Mouse (Mus musculus) megakaryocyte, embryonic 14.5 days (primary cell): ENCODE results near the gene Lce1c. TPM values are rescaled to one million over a fixed set of nuclear protein-coding genes. Genes with fewer than 3 reads are reported as not detected.

Experiments
- H3K27me3 ChIP-seq: replicated peaks from 2 replicates; pipeline ENCODE3; 2012; ENCODE audit warnings: inconsistent platforms
- H3K36me3 ChIP-seq: replicated peaks from 2 replicates; pipeline ENCODE3; 2012; ENCODE audit warnings: low read length, inconsistent platforms, mixed read lengths
- H3K4me1 ChIP-seq: 2 replicates; pipeline ENCODE4 v1.6.1; 2012; ENCODE audit warnings: inconsistent platforms
- H3K4me3 ChIP-seq: replicated peaks from 2 replicates; pipeline ENCODE3; 2012; ENCODE audit warnings: moderate library complexity, mild to moderate bottlenecking, inconsistent platforms
- H3K9me3 ChIP-seq: 2 replicates; pipeline ENCODE4 v1.6.1; 2012; ENCODE audit warnings: inconsistent platforms
- FLI1 ChIP-seq: IDR thresholded peaks from 2 replicates; pipeline ENCODE4 v1.6.1; 2012; ENCODE audit warnings: low read length, inconsistent platforms, mixed read lengths
- GATA1 ChIP-seq: IDR thresholded peaks from 3 replicates; pipeline ENCODE4 v1.6.1; 2012; ENCODE audit warnings: mixed read lengths, low read length, inconsistent platforms, borderline replicate concordance
- polyA plus RNA-seq: library from polyadenylated mRNA; stranded (reverse); fragments of >175 nt; gene quantifications from 2 replicates; pipeline ENCODE4 v1.2.3, GENCODE M21; 2012; ENCODE audit warnings: low replicate concordance; ENCODE audit not compliant: insufficient read depth

Lce1c gene
- polyA plus RNA-seq, 1 experiment: not detected

DNA sequence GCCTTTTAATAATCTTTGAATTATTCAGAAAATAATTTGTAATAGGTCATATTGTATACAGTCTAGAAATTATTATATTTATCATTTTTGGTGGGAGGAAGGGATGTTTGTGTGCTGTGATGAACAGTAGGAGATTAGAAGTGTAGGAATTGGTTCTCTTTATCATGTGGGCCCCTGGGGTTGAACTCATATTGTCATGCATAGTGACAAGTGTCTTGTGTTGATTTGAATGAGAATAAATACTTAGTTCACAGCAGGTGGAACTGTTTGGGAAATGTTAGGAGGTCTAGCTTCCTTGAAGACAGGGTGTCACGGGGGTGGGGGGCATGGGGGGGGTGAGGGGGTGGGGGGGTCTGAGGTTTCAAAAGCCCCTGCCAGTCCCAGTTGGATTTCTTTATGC is 15.6 kb downstream of the Lce1c start:
- Histone ChIP-seq H3K27me3 (no peaks in the 10 kb centered on the region), H3K36me3 (no peaks in the 10 kb centered on the region), H3K4me1 (no peaks in the 10 kb centered on the region), H3K4me3 (no peak overlapping the region), H3K9me3 (no peaks in the 10 kb centered on the region)
- TF ChIP-seq GATA1 (no peak), FLI1 (no peak)

GRCm38 (mm10) chr3:92708974-92709373 is 29.9 kb downstream of the Lce1c start, which contains the start of gene Lce1e:
Gene Lce1e, minus strand, starts transcription at chr3:92709074.
- TF ChIP-seq GATA1 (no peak), FLI1 (no peak)
- Histone ChIP-seq H3K4me1 (no peaks in the 10 kb centered on the region), H3K36me3 (no peaks in the 10 kb centered on the region), H3K27me3 (no peaks in the 10 kb centered on the region), H3K4me3 (no peak within 1 kb of the TSS), H3K9me3 (no peaks in the 10 kb centered on the region)

DNA sequence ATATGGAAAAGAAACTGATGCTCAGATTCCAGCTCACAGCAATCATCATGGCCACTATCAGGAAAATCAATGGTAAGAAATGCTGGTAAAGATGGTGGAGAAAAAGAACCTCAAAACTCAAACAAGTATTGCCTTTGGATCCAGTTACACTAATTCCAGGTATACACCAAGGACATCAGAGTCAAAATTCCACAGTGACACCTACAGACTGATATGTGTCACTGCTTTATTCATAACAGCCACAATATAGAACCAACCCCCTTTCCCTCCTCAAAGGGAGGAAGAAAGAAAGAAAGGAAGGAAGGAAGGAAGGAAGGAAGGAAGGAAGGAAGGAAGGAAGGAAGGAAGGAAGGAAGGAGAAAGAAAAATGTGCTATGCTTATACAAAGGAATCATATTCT is 36.1 kb downstream of the Lce1c start:
- no peaks in the 10 kb centered on the region for H3K4me1 ChIP-seq
- TF ChIP-seq GATA1: no peak
- TF ChIP-seq FLI1: no peak

DNA sequence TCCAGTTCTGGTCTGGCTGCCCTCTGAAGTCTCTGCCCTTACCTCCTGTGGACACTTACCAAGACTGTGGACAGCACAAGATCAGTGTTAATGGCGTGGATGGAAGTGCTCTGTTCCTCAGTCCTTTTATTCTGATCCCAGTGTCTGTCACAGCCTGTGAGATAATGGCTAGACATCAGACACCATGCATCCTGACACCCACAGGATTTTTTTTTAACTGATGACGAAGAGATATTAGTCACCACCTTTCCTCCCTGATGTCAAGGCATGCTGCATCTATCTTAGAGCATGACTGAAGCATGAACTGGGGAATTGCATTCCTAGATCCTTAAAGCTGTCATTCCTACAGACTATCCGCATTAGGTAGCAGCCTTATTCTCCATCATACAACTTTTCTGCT is 41.2 kb downstream of the Lce1c start, which contains the start of gene Lce1f:
TSS of gene Lce1f (minus strand) at position 101 of the 400 bp plus-strand sequence.
- TF ChIP-seq GATA1: no peak
- no peak for TF ChIP-seq FLI1
- Histone ChIP-seq H3K9me3 (no peaks in the 10 kb centered on the region), H3K36me3 (no peaks in the 10 kb centered on the region), H3K4me3 (no peak within 1 kb of the TSS), H3K27me3 (no peaks in the 10 kb centered on the region), H3K4me1 (no peaks in the 10 kb centered on the region)

More for the DNA sequence above, 36.1 kb downstream of the Lce1c start:
- H3K9me3 ChIP-seq: no peaks in the 10 kb centered on the region
- H3K27me3 ChIP-seq: no peaks in the 10 kb centered on the region
- no peaks in the 10 kb centered on the region for H3K36me3 ChIP-seq
- no peak overlapping the region for H3K4me3 ChIP-seq

DNA sequence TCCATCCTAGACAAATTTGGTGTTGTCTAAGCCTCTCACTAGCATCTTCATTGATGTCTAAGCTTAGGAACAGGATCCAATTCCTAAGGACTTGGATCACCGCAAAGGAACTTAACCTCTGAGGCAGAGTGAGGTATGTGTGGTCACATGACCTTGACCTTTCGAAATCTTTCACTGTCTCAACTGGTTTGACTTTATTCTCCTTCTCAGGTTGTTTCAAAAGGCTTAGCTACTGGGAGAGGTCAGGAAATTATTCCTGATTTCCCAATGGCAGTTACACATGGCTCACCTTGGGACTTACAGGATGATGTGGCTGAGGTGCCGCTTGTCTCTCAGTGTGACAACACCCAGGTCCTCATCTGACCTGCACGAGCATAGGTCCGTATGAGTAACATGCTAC is 43.6 kb downstream of the Lce1c start:
- Histone ChIP-seq H3K36me3 (no peaks in the 10 kb centered on the region), H3K4me1 (no peaks in the 10 kb centered on the region), H3K9me3 (no peaks in the 10 kb centered on the region), H3K27me3 (no peaks in the 10 kb centered on the region), H3K4me3 (no peak overlapping the region)
- TF ChIP-seq GATA1 (no peak), FLI1 (no peak)

Other genes with a start within 250 kb of the Lce1c start
- gene Gm9774, start 249.8 kb upstream of the Lce1c start, polyA plus RNA-seq: 10.6 and 37.8 TPM in 2 replicates
- gene Sprr2k, start 246.7 kb upstream of the Lce1c start, polyA plus RNA-seq: not detected in 2 replicates
- not detected in 2 replicates for gene Sprr1b, start 240.5 kb upstream of the Lce1c start, polyA plus RNA-seq
- gene Sprr3, start 220.5 kb upstream of the Lce1c start, polyA plus RNA-seq: not detected in 2 replicates
- not detected in 2 replicates for gene Sprr1a, start 193.4 kb upstream of the Lce1c start, polyA plus RNA-seq
- not detected in 2 replicates for gene Sprr4, start 178.8 kb upstream of the Lce1c start, polyA plus RNA-seq
- gene 2310046K23Rik, start 144.7 kb upstream of the Lce1c start, polyA plus RNA-seq: not detected in 2 replicates
- gene Ivl, start 105.5 kb upstream of the Lce1c start, polyA plus RNA-seq: not detected in 2 replicates
- not detected in 2 replicates for gene Smcp, start 90.2 kb upstream of the Lce1c start, polyA plus RNA-seq
- not detected in 2 replicates for gene 2210017I01Rik, start 71.8 kb upstream of the Lce1c start, polyA plus RNA-seq
- not detected in 2 replicates for gene Lce6a, start 57.6 kb upstream of the Lce1c start, polyA plus RNA-seq
- gene Lce1a1, start 30.9 kb upstream of the Lce1c start, polyA plus RNA-seq: not detected in 2 replicates
- gene Lce1b, start 22.3 kb upstream of the Lce1c start, polyA plus RNA-seq: not detected in 2 replicates
- not detected in 2 replicates for gene Lce1a2, start 8.9 kb upstream of the Lce1c start, polyA plus RNA-seq
- gene Lce1d, start 8.0 kb downstream of the Lce1c start, polyA plus RNA-seq: not detected in 2 replicates
- not detected in 2 replicates for gene Lce1e, start 29.8 kb downstream of the Lce1c start, polyA plus RNA-seq
- gene Lce1f, start 41.1 kb downstream of the Lce1c start, polyA plus RNA-seq: not detected in 2 replicates
- gene Gm38119, start 59.8 kb downstream of the Lce1c start, polyA plus RNA-seq: not detected in 2 replicates
- gene Lce1g, start 73.1 kb downstream of the Lce1c start, polyA plus RNA-seq: not detected in 2 replicates
- gene Lce1h, start 85.8 kb downstream of the Lce1c start, polyA plus RNA-seq: not detected in 2 replicates
- gene Lce1i, start 99.7 kb downstream of the Lce1c start, polyA plus RNA-seq: not detected in 2 replicates
- not detected in 2 replicates for gene Lce1j, start 111.3 kb downstream of the Lce1c start, polyA plus RNA-seq
- gene Lce1k, start 128.6 kb downstream of the Lce1c start, polyA plus RNA-seq: not detected in 2 replicates
- gene Kprp, start 148.0 kb downstream of the Lce1c start, polyA plus RNA-seq: not detected in 2 replicates
- not detected in 2 replicates for gene Lce1l, start 172.0 kb downstream of the Lce1c start, polyA plus RNA-seq
- gene 2310050C09Rik, start 191.0 kb downstream of the Lce1c start, polyA plus RNA-seq: not detected in 2 replicates
- not detected in 2 replicates for gene Lce3a, start 247.0 kb downstream of the Lce1c start, polyA plus RNA-seq